Mouse (Mus musculus): ENCODE results near the gene Dnajc8. TPM values are rescaled to one million over a fixed set of nuclear protein-coding genes. Genes with fewer than 3 reads are reported as not detected.

The Dnajc8 gene
- polyA plus RNA-seq, 1 experiment from 2014 or later = 158 TPM

DNA sequence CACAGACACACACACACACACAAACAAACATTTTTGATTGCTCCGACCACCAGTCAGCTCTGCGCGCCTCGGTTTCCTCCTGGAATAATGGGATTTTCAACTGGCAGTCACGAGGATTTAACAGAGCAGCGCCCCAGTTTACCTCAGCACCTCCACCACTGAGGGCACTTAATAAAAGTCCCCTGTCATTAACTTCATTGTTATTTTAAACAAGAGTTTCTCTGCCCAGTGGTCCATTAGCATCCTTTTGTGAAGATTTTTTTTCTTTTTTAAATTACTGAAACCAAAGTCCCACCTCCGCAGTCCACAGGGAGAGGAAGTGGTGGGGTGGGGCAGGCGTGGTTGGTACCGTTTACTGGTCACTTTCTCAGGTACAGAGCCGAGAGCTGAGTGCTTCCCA lies 29.6 kb upstream of the Dnajc8 start:
- Histone ChIP-seq H3K4me1 (replicated peaks) (peaks cover 10% of the 10 kb centered on the region), H3K9me3 (no peaks in the 10 kb centered on the region), H3K4me2 (no peak overlapping the region), H3K9ac (no peak overlapping the region), H3K27me3 (0 out of 2 replicates have a peak, but pooled peaks cover under 1% of the 10 kb centered on the region), H3K36me3 (no peaks in the 10 kb centered on the region), H3K4me3 (no peak overlapping the region), H3K27ac (replicated peaks) (no peak overlapping the region)
- 26% methylated on average over 10 of the region's 10 CpGs for WGBS
- ATAC-seq (ENCODE audit: low read depth) = no peak

DNA sequence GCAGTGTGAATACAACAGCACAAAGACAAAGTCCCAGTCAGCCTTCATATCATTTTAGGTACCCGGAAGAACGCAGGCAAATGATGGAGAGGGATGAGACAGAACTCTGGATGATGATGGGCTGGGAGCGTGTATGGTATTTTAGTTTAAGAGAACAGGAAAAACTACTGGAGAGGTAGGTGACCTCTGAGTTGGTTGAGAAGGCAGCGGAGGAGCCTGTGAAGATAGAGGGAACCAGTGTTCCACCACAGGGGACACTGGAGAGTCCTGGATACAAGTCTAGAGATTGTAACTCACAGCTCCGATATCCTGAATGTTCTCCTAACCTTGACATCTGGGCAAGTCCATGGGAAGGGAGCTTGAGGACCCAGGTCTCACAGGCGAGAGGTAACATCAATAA lies 29.1 kb upstream of the Dnajc8 start:
- H3K9ac ChIP-seq = no peak overlapping the region
- H3K4me1 ChIP-seq (replicated peaks) = peaks cover 10% of the 10 kb centered on the region
- H3K9me3 ChIP-seq = no peaks in the 10 kb centered on the region
- H3K4me2 ChIP-seq = no peak overlapping the region
- ATAC-seq (ENCODE audit: low read depth) = no peak
- no peak overlapping the region for H3K4me3 ChIP-seq
- H3K27me3 ChIP-seq = 0 out of 2 replicates have a peak, but pooled peaks cover 5% of the 10 kb centered on the region
- no peaks in the 10 kb centered on the region for H3K36me3 ChIP-seq
- no peak overlapping the region for H3K27ac ChIP-seq (replicated peaks)
- 64% methylated on average over 6 of the region's 6 CpGs for WGBS

DNA sequence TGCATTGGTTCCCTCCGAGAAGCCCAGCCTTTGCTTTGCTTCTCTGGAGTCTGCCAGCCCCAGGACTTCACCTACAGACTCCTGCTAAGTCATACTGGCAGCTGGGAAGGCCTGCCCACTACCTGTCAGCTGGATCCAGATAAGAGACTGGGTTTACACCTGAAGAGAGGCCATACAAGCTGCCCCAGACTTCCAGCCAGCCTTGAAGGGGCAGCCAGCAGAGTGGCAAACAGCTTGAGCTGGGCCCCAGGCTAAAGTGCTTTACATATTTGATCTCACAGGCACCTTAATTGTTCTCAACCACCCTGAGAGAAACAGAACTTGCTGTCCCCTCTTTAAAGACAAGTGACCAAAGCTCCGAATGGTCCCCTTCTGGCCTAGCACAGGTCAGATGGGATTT lies 28.1 kb upstream of the Dnajc8 start:
- Histone ChIP-seq H3K4me1 (replicated peaks) (peaks cover 10% of the 10 kb centered on the region), H3K4me2 (no peak overlapping the region), H3K27ac (replicated peaks) (no peak overlapping the region), H3K9ac (no peak overlapping the region), H3K9me3 (no peaks in the 10 kb centered on the region), H3K36me3 (no peaks in the 10 kb centered on the region), H3K4me3 (no peak overlapping the region), H3K27me3 (0 out of 2 replicates have a peak, but pooled peaks cover 6% of the 10 kb centered on the region)
- 49% methylated on average over 2 of the region's 2 CpGs for WGBS
- ATAC-seq (ENCODE audit: low read depth) = no peak

DNA sequence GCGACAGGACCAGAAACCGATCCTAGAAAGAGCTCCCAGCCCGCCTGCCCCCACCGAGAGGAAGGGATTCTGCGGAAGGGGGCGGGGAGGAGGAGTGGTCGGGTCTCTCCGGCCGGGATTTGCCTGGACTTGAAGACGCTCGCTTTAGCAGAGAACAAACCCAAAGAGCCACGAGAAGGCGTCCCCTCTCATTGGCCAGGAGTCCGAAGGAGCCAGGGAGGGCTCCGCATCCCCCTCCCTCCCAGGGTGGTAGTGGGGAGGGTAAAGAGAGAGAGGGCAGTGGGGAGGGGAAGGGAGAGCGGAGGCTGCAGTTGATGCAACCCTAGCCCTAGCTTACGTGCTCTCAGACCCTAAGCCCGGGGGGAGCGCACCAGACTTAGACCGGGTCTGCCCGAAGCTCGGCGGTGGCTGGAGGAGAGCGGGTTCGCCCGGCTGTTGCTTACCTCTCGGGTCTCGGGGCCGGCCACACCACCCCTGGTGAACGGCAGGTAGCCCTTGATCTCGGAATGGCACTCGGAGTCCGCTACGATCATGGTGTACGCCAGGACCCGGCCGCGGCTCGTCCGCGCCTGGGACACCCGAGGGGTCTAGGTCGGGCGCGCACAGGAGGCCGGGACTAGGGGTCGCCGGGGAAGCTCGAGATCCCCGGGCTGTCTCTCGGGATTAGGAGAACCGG lies 25.6 kb upstream of the Dnajc8 start:
- under 1% methylated on average over 52 of the region's 52 CpGs for WGBS
- Histone ChIP-seq H3K9me3 (no peaks in the 10 kb centered on the region), H3K4me3 (peak overlapping the region; percentile 86), H3K4me2 (peak overlapping the region; percentile 94), H3K27me3 (peaks cover 14% of the 10 kb centered on the region), H3K9ac (peak overlapping the region; percentile 80), H3K27ac (replicated peaks) (peak overlapping the region; percentile 81), H3K36me3 (no peaks in the 10 kb centered on the region), H3K4me1 (replicated peaks) (peaks cover 17% of the 10 kb centered on the region)
- peak; percentile 78 for ATAC-seq (ENCODE audit: low read depth)

GRCm38 (mm10) chr4:132510352-132510798 lies 25.0 kb upstream of the Dnajc8 start, which contains the start of gene Sesn2:
Sesn2 (minus strand) TSS chr4:132510501.
- H3K9me3 ChIP-seq = no peaks in the 10 kb centered on the region
- peak within 1 kb of the TSS; percentile 81 for H3K27ac ChIP-seq (replicated peaks)
- H3K4me3 ChIP-seq = peak within 1 kb of the TSS; percentile 86
- no peaks in the 10 kb centered on the region for H3K36me3 ChIP-seq
- peak within 1 kb of the TSS; percentile 94 for H3K4me2 ChIP-seq
- peaks cover 22% of the 10 kb centered on the region for H3K4me1 ChIP-seq (replicated peaks)
- under 1% methylated on average over 32 of the region's 32 CpGs for WGBS
- H3K27me3 ChIP-seq = peaks cover 14% of the 10 kb centered on the region
- ATAC-seq (ENCODE audit: low read depth) = peak; percentile 94
- peak within 1 kb of the TSS; percentile 80 for H3K9ac ChIP-seq

GRCm38 (mm10) chr4:132512080-132512479 lies 23.3 kb upstream of the Dnajc8 start:
- no peak overlapping the region for H3K4me2 ChIP-seq
- WGBS = 83% methylated on average over 3 of the region's 3 CpGs
- H3K27ac ChIP-seq (replicated peaks) = no peak overlapping the region
- peaks cover 26% of the 10 kb centered on the region for H3K4me1 ChIP-seq (replicated peaks)
- no peaks in the 10 kb centered on the region for H3K9me3 ChIP-seq
- no peak overlapping the region for H3K4me3 ChIP-seq
- no peaks in the 10 kb centered on the region for H3K36me3 ChIP-seq
- H3K9ac ChIP-seq = no peak overlapping the region
- peaks cover 14% of the 10 kb centered on the region for H3K27me3 ChIP-seq
- no peak for ATAC-seq (ENCODE audit: low read depth)

DNA sequence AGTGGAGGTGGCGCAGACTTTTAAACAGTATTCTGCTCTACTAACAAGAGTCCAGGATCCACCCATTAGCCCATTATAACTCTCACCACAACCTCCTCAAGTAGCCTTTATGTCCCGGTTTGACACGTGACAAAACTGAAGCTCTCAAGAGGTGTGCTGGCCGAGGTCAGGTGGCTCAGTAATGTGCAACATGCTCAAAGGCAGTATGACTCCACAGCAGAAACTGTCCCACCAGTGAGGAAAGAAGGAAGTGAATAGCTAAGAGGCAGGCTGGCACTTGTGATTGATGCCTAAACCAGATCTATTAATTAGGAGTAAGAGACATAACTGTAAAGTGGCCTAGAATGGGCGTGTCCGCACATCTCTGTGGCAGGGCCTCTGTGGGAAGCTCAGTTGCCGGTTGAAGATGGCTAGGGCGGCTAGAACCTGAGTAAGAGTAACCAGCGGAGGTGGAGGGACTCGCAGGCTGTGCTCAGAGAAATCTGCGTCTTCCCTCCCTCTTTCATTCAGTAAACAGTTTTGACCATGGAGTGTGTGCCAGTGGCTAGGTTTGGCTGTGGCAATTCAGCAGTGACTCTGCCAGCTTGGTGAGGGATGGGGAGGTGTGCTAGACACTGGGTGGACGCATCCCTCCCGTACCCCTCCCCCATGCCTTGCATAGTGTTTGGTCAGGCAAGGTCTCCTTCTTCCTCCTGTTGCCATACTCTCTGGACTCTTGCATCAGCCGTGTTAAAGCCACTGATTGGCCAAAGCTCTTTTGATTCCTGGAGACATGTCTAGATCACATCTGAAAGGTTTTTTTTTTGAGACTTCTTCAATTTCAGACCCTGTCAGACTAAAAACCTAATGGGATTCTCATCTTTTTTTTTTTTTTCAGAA lies 21.7 kb upstream of the Dnajc8 start:
- Histone ChIP-seq H3K36me3 (no peaks in the 10 kb centered on the region), H3K27ac (replicated peaks) (no peak overlapping the region), H3K4me1 (replicated peaks) (peaks cover 22% of the 10 kb centered on the region), H3K4me3 (no peak overlapping the region), H3K4me2 (peak overlapping the region; percentile 91; the same call in 1 of the 2 replicates), H3K27me3 (peaks cover 14% of the 10 kb centered on the region), H3K9ac (peak overlapping the region; percentile 26; the same call in 1 of the 2 replicates), H3K9me3 (no peaks in the 10 kb centered on the region)
- no peak for ATAC-seq (ENCODE audit: low read depth)
- 28% methylated on average over 14 of the region's 14 CpGs for WGBS

DNA sequence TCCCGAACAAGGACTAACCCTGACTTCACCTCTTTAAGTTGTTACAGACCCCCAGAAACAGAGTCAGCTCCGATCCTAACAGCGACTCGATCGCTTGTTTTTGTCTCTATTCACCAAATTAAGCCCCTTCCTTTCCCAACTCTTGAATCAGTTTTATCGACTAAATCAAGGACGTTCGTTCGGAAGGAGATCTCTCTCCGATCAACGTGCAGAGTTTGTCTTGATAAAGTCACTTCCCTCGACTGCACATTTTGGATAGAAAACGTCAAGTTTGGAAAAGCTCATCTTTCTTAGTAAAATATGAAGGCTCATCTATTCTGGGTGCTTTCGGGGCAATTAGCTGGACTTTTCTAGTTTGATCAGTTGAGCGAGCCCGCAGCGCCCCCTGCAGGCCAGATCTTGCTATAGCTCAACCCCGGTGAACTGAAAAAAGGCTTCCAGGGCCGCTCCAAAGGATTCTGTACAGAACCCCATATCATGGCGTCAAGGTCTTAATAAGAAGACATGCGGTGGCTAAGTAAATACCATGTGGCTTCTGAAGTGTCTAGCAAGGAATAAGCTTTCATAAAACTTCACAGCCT lies 20.7 kb upstream of the Dnajc8 start:
- 2% methylated on average over 21 of the region's 21 CpGs for WGBS
- Histone ChIP-seq H3K36me3 (no peaks in the 10 kb centered on the region), H3K9me3 (no peaks in the 10 kb centered on the region), H3K9ac (peak overlapping the region; percentile 59), H3K4me1 (replicated peaks) (peaks cover 16% of the 10 kb centered on the region), H3K27me3 (peaks cover 14% of the 10 kb centered on the region), H3K4me2 (peak overlapping the region; percentile 91), H3K27ac (replicated peaks) (peak overlapping the region; percentile 71), H3K4me3 (peak overlapping the region; percentile 42)
- peak; percentile 4; the same call in 1 of the 2 replicates for ATAC-seq (ENCODE audit: low read depth)

GRCm38 (mm10) chr4:132515369-132516155 lies 19.8 kb upstream of the Dnajc8 start:
- peak overlapping the region; percentile 42 for H3K4me3 ChIP-seq
- no peaks in the 10 kb centered on the region for H3K9me3 ChIP-seq
- H3K4me1 ChIP-seq (replicated peaks) = peaks cover 16% of the 10 kb centered on the region
- 21% methylated on average over 22 of the region's 22 CpGs for WGBS
- no peaks in the 10 kb centered on the region for H3K36me3 ChIP-seq
- H3K27me3 ChIP-seq = peaks cover 14% of the 10 kb centered on the region
- H3K4me2 ChIP-seq = peak overlapping the region; percentile 91
- ATAC-seq (ENCODE audit: low read depth) = peak; percentile 92
- H3K27ac ChIP-seq (replicated peaks) = peak overlapping the region; percentile 71
- H3K9ac ChIP-seq = peak overlapping the region; percentile 54

DNA sequence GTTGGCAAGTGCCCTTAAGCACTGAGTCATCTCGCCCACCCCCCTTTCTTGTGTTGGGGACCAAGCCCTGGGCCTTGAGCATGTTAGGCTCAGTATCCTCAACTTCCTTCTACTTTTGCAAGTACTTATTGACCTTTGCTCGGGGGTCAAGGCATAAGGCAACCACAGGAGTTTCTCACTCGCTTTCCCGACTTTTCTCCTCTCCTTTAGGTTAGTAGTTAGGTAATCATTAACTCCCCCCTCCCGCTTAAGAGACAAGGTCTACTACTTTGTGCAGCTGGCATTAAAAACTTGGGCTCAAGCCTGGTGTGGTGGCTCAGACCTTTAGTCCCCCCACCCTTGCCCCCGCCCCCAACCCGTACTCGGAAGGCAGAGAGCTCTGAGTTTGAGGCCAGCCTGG lies 17.3 kb upstream of the Dnajc8 start:
- no peak overlapping the region for H3K9ac ChIP-seq
- peaks cover 16% of the 10 kb centered on the region for H3K4me1 ChIP-seq (replicated peaks)
- H3K27ac ChIP-seq (replicated peaks) = no peak overlapping the region
- peaks cover 8% of the 10 kb centered on the region for H3K27me3 ChIP-seq
- 58% methylated on average over 8 of the region's 8 CpGs for WGBS
- no peak for ATAC-seq (ENCODE audit: low read depth)
- no peaks in the 10 kb centered on the region for H3K36me3 ChIP-seq
- no peak overlapping the region for H3K4me3 ChIP-seq
- no peak overlapping the region for H3K4me2 ChIP-seq
- H3K9me3 ChIP-seq = no peaks in the 10 kb centered on the region

GRCm38 (mm10) chr4:132519188-132519587 lies 16.2 kb upstream of the Dnajc8 start:
- Histone ChIP-seq H3K4me3 (no peak overlapping the region), H3K4me1 (replicated peaks) (peaks cover 15% of the 10 kb centered on the region), H3K9ac (no peak overlapping the region), H3K27ac (replicated peaks) (no peak overlapping the region), H3K4me2 (no peak overlapping the region), H3K36me3 (no peaks in the 10 kb centered on the region), H3K9me3 (no peaks in the 10 kb centered on the region), H3K27me3 (no peaks in the 10 kb centered on the region)
- ATAC-seq (ENCODE audit: low read depth) = no peak
- 91% methylated on average over 3 of the region's 3 CpGs for WGBS
